Mouse (Mus musculus): ENCODE data around the gene Polr3f.

GRCm38 (mm10) chr2:144555286-144555819 lies 27.8 kb downstream of the Polr3f start:
- TF ChIP-seq CTCF (IDR thresholded peaks at IDR 0.05; ENCODE audit: extremely low read depth, insufficient read length, insufficient replicate concordance, low read depth, low read length) (no peak), POLR2A (IDR thresholded peaks at IDR 0.05; ENCODE audit: low read depth, low read length) (no peak)
